Mouse (Mus musculus) mature B cell (primary cell): ENCODE data around the gene Pdcd7.

Experiments
- in situ Hi-C: fragments of 300-500 bp; cut with MboI; formaldehyde crosslinking; loops from 2 replicates; pipeline ENCODE4 v1.14.3; 2019

The Pdcd7 gene

GRCm38 (mm10) chr9:65398279-65398678 is 52.4 kb downstream of the Pdcd7 start, which contains the start of gene Rasl12:
Gene Rasl12 (plus strand): TSS chr9:65398506.
- in situ Hi-C loops, result no loop called here

- in situ Hi-C loops, result no loop called here
Measured at GRCm38 (mm10) chr9:65399934-65400333, 54.0 kb downstream of the Pdcd7 start.

GRCm38 (mm10) chr9:65404331-65405183 is 58.7 kb downstream of the Pdcd7 start:
- in situ Hi-C loops, result no loop called here

DNA sequence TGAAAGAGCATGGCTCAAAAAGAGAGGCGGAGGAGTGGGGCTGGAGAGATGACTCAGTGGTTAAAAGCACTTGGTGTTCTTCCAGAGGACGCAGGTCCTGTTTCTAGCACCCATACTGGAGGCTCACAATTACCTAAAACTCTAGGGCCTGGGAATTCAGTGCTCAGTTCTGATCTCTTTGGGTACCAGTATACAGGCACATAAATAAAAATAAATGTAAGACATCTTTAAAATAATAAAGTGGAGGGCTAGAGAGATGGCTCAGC is 59.2 kb downstream of the Pdcd7 start:
- in situ Hi-C loops, result no loop called here

GRCm38 (mm10) chr9:65407327-65407726 is 61.4 kb downstream of the Pdcd7 start:
- in situ Hi-C loops, result no loop called here

DNA sequence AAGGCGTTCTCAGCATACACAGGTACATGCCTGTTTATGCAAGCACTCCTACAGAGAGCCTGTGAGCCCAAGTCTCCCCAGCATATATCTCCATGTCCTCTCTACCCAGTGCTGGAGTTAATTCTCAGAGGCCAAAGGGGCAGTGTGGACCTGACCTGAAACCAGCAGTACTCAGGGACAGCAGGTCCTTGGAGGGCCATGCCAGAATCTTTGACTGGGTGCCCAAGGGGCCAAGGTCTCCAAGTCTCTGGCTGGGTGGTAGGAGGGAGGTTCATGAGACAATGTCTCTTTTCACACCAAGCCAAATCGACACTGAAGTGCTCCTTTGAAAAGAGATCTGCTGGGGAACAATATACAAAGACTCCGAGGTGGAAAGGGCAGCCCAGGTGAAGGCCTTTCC is 62.0 kb downstream of the Pdcd7 start:
- in situ Hi-C loops, result no loop called here

GRCm38 (mm10) chr9:65408871-65409295 is 63.0 kb downstream of the Pdcd7 start:
- in situ Hi-C loops, result no loop called here
